Mouse (Mus musculus) hindbrain, embryonic 12.5 days (tissue): ENCODE measurements at regions not wholly inside any gene's neighbourhood (a gene's known extent, or its start where the extent isn't known, plus 50 kb on each side); places are given as distances from the start of the nearest gene placed in this dataset.

Experiments used
- ATAC-seq: fragments of 200-750 bp; cut with Nextera tagmentation; 2 replicates; pipeline ENCODE4 v1.8.0; 2017; ENCODE audit warnings: moderate TSS enrichment; ENCODE audit not compliant: low FRiP score
- H3K27ac ChIP-seq: fragments of 300-500 bp; sonication (generic); 2 replicates; pipeline ENCODE4 v1.5.1; 2016; ENCODE audit warnings: mild to moderate bottlenecking
- H3K27me3 ChIP-seq: fragments of 300-500 bp; sonication (generic); 2 replicates; pipeline ENCODE4 v1.6.1; 2016; ENCODE audit warnings: mild to moderate bottlenecking
- H3K36me3 ChIP-seq: fragments of 300-500 bp; sonication (generic); 2 replicates; pipeline ENCODE4 v1.6.1; 2016; ENCODE audit warnings: mild to moderate bottlenecking
- H3K4me1 ChIP-seq: fragments of 300-500 bp; sonication (generic); 2 replicates; pipeline ENCODE4 v1.6.1; 2016
- H3K4me2 ChIP-seq: fragments of 300-500 bp; sonication (generic); replicated peaks from 2 replicates; pipeline ENCODE4 v1.6.1; 2016; ENCODE audit warnings: mild to moderate bottlenecking
- H3K4me3 ChIP-seq: fragments of 300-500 bp; sonication (generic); 2 replicates; pipeline ENCODE4 v1.5.1; 2016; ENCODE audit warnings: mild to moderate bottlenecking
- H3K9ac ChIP-seq: fragments of 300-500 bp; sonication (generic); 2 replicates; pipeline ENCODE4 v1.6.1; 2016; ENCODE audit warnings: mild to moderate bottlenecking, moderate library complexity
- H3K9me3 ChIP-seq: fragments of 300-500 bp; sonication (generic); replicated peaks from 2 replicates; pipeline ENCODE4 v1.6.1; 2016; ENCODE audit warnings: mild to moderate bottlenecking
- WGBS: fragments of 180-500 bp; shearing (Covaris S2); methylation state at CpG from one replicate; pipeline ENCODE4 v1.1.7; 2016; 5-methylcytosine and 5-hydroxymethylcytosine counted together

DNA sequence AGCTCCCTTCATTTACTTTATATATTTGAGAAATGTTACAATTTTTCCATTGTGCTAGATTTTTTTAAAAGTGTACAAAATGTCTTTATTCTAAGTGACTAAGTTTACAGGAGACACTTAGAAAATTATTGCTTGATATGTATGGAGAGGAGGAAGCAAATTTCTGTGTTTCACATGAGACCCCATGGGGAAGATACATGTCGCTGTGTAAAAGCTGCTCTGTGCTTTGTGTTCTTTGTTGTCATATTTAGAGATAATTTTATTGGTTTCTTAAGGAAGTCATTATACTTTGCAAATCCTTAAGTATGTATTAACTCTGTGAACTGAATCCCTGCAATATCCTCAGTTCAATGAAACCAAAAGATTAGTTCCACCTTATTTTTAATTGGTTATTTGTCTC is 406.0 kb upstream of the 1700003H04Rik start:
- WGBS, result 26% methylated on average over 1 of the region's 1 CpGs

GRCm38 (mm10) chr3:124986515-124986914 is 405.6 kb upstream of the 1700003H04Rik start:
- peak; percentile 91 for ATAC-seq
- Histone ChIP-seq H3K9ac (no peak overlapping the region), H3K4me2 (no peak overlapping the region), H3K27ac (peak overlapping the region; percentile 35; the same call in 1 of the 2 replicates), H3K9me3 (no peaks in the 10 kb centered on the region), H3K4me1 (peaks cover 4% of the 10 kb centered on the region; the same call in 1 of the 2 replicates), H3K4me3 (no peak overlapping the region), H3K36me3 (no peaks in the 10 kb centered on the region), H3K27me3 (no peaks in the 10 kb centered on the region)
- 22% methylated on average over 3 of the region's 3 CpGs for WGBS

More for the DNA sequence above, 406.0 kb upstream of the 1700003H04Rik start:
- peaks cover 4% of the 10 kb centered on the region; the same call in 1 of the 2 replicates for H3K4me1 ChIP-seq
- H3K27me3 ChIP-seq, result no peaks in the 10 kb centered on the region
- H3K4me2 ChIP-seq, result no peak overlapping the region
- H3K9me3 ChIP-seq, result no peaks in the 10 kb centered on the region
- H3K9ac ChIP-seq, result no peak overlapping the region
- ATAC-seq, result peak; percentile 53
- no peak overlapping the region for H3K4me3 ChIP-seq
- no peaks in the 10 kb centered on the region for H3K36me3 ChIP-seq
- H3K27ac ChIP-seq, result no peak overlapping the region

- no peak overlapping the region for H3K4me3 ChIP-seq
Measured at GRCm38 (mm10) chr3:124985428-124985827, 404.5 kb upstream of the 1700003H04Rik start.

GRCm38 (mm10) chr3:124935147-124935849 is 354.4 kb upstream of the 1700003H04Rik start:
- no peak overlapping the region for H3K27ac ChIP-seq
- no peaks in the 10 kb centered on the region for H3K36me3 ChIP-seq
- no peak overlapping the region for H3K4me2 ChIP-seq
- ATAC-seq, result no peak
- H3K9ac ChIP-seq, result no peak overlapping the region
- H3K9me3 ChIP-seq, result no peaks in the 10 kb centered on the region
- H3K4me1 ChIP-seq, result no peaks in the 10 kb centered on the region
- H3K4me3 ChIP-seq, result no peak overlapping the region
- 80% methylated on average over 2 of the region's 2 CpGs for WGBS
- H3K27me3 ChIP-seq, result no peaks in the 10 kb centered on the region

More at GRCm38 (mm10) chr3:124985428-124985827, 404.5 kb upstream of the 1700003H04Rik start:
- 69% methylated on average over 5 of the region's 5 CpGs for WGBS
- no peaks in the 10 kb centered on the region for H3K36me3 ChIP-seq
- no peak overlapping the region for H3K4me2 ChIP-seq
- no peak for ATAC-seq
- no peaks in the 10 kb centered on the region for H3K27me3 ChIP-seq
- H3K9ac ChIP-seq, result no peak overlapping the region
- H3K4me1 ChIP-seq, result peaks cover 4% of the 10 kb centered on the region; the same call in 1 of the 2 replicates
- no peaks in the 10 kb centered on the region for H3K9me3 ChIP-seq
- H3K27ac ChIP-seq, result no peak overlapping the region

- Histone ChIP-seq H3K4me3 (no peak overlapping the region), H3K4me2 (no peak overlapping the region), H3K9ac (no peak overlapping the region), H3K4me1 (no peaks in the 10 kb centered on the region), H3K27me3 (no peaks in the 10 kb centered on the region), H3K9me3 (no peaks in the 10 kb centered on the region), H3K36me3 (no peaks in the 10 kb centered on the region), H3K27ac (no peak overlapping the region)
- no peak for ATAC-seq
- 86% methylated on average over 1 of the region's 1 CpGs for WGBS
Measured at GRCm38 (mm10) chr3:124932655-124933054, 351.8 kb upstream of the 1700003H04Rik start.

DNA sequence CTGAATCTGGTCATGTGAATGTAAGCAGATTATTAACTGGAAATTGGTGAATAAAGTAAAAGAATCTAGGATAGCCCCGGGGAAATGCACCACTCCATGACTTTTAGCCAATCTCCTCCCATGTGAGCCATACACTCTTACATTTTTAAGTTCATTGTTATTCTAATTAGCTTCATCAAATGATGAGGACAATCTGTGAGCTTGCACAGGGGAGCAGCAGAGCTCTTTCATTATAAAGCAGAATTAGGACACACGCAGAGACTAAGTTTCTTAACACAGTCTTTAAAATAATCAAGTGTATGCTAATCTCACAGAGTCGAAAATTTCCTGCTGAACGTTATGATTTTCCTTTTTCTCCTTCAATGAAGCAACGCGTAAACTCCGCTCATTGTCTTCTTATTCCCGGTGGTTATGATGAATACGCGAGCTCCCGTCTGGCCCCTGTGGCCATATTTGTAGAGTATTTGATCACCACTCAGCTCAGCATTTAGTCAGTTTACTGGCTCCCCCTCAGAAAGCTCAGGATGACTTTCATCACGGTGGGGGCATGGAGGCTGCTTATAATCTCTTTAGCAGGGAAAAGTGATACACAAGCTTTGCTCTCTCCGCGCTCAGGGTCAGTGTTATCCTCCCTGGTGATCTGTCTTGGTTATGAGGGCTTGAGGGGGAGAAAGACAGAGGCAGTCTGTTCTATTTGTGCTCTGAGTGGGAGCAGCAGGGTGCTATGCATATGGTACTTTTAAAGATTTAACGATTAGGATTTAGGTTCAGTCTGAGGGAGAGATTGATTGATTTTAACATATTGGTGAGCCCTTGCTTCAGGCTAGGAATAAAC is 350.1 kb upstream of the 1700003H04Rik start:
- no peak overlapping the region for H3K9ac ChIP-seq
- no peaks in the 10 kb centered on the region for H3K9me3 ChIP-seq
- no peaks in the 10 kb centered on the region for H3K36me3 ChIP-seq
- peak overlapping the region; percentile 28 for H3K4me2 ChIP-seq
- no peaks in the 10 kb centered on the region for H3K27me3 ChIP-seq
- peak overlapping the region; percentile 66 for H3K27ac ChIP-seq
- H3K4me1 ChIP-seq, result no peaks in the 10 kb centered on the region
- peak; percentile 87 for ATAC-seq
- no peak overlapping the region for H3K4me3 ChIP-seq
- 41% methylated on average over 15 of the region's 15 CpGs for WGBS

GRCm38 (mm10) chr3:124908925-124909324 is 328.0 kb upstream of the 1700003H04Rik start:
- Histone ChIP-seq H3K27ac (no peak overlapping the region), H3K27me3 (no peaks in the 10 kb centered on the region), H3K9me3 (no peaks in the 10 kb centered on the region), H3K4me1 (no peaks in the 10 kb centered on the region), H3K9ac (no peak overlapping the region), H3K36me3 (no peaks in the 10 kb centered on the region), H3K4me3 (no peak overlapping the region), H3K4me2 (no peak overlapping the region)
- 78% methylated on average over 4 of the region's 4 CpGs for WGBS
- ATAC-seq, result no peak
